Mouse (Mus musculus) adrenal gland, adult (tissue): ENCODE results near the gene Cbarp.

Experiments used
- DNase-seq, 2 experiments: peaks; one replicate each; pipeline ENCODE4 v3.0.0; 2022 to 2023; ENCODE audit warnings: low spot score in 1 of 2; ENCODE audit not compliant: inconsistent age in 2 of 2

Gene Cbarp

GRCm38 (mm10) chr10:80145896-80146295 lies 5.3 kb upstream of the Cbarp start:
- peak; percentile 65 to 70 for DNase-seq

- peak; percentile 79 to 91 for DNase-seq
Observed at GRCm38 (mm10) chr10:80144864-80145838, 4.5 kb upstream of the Cbarp start.

GRCm38 (mm10) chr10:80144159-80144558 lies 3.5 kb upstream of the Cbarp start:
- peak in 1 of 2 experiments; percentile 34 for DNase-seq

GRCm38 (mm10) chr10:80143664-80144063 lies 3.0 kb upstream of the Cbarp start:
- DNase-seq: peak; percentile 33 to 52

GRCm38 (mm10) chr10:80142530-80142925 lies 1.9 kb upstream of the Cbarp start:
- no peak for DNase-seq

- peak; percentile 96 to 97 for DNase-seq
Observed at GRCm38 (mm10) chr10:80141786-80142529, 1.3 kb upstream of the Cbarp start.

- peak; percentile 98 to 99 for DNase-seq
Observed at GRCm38 (mm10) chr10:80141243-80141642, 608 bp upstream of the Cbarp start.

GRCm38 (mm10) chr10:80139975-80140665 lies 515 bp downstream of the Cbarp start:
- DNase-seq: peak in 1 of 2 experiments; percentile 52

- DNase-seq: no peak
Observed at GRCm38 (mm10) chr10:80139439-80139775, 1.2 kb downstream of the Cbarp start.

GRCm38 (mm10) chr10:80138553-80139438 lies 1.8 kb downstream of the Cbarp start, which contains the start of gene Atp5d:
Gene Atp5d (plus strand): TSS chr10:80138632.
- peak; percentile 85 to 89 for DNase-seq

- peak; percentile 52 to 79 for DNase-seq
Observed at GRCm38 (mm10) chr10:80137626-80138552, 2.7 kb downstream of the Cbarp start.

- peak; percentile 66 to 74 for DNase-seq
Observed at GRCm38 (mm10) chr10:80136952-80137625, 3.5 kb downstream of the Cbarp start.

GRCm38 (mm10) chr10:80136179-80136951 lies 4.3 kb downstream of the Cbarp start:
- DNase-seq: peak; percentile 52 to 58

- peak in 1 of 2 experiments; percentile 66 for DNase-seq
Observed at GRCm38 (mm10) chr10:80135641-80136040, 5.0 kb downstream of the Cbarp start.

GRCm38 (mm10) chr10:80135161-80135560 lies 5.5 kb downstream of the Cbarp start:
- peak; percentile 42 to 56 for DNase-seq

- DNase-seq: peak; percentile 41 to 73
Observed at GRCm38 (mm10) chr10:80134421-80134820, 6.2 kb downstream of the Cbarp start.

- peak; percentile 57 to 82 for DNase-seq
Observed at GRCm38 (mm10) chr10:80133226-80133849, 7.3 kb downstream of the Cbarp start.
